Mouse (Mus musculus) heart, embryonic 14.5 days (tissue): ENCODE data around the gene Sgms2. TPM values are rescaled to one million over a fixed set of nuclear protein-coding genes. Genes with fewer than 3 reads are reported as not detected.

Experiments
- ATAC-seq: fragments of 200-750 bp; cut with Nextera tagmentation; 2 replicates; pipeline ENCODE4 v1.8.0; 2017; ENCODE audit warnings: low read depth, moderate TSS enrichment; ENCODE audit not compliant: insufficient number of reproducible peaks, insufficient read depth, low FRiP score
- H3K27ac ChIP-seq, 2 experiments: fragments of 200-500 bp in 1 of 2; fragments of 300-500 bp in 1 of 2; sonication (generic) in 1 of 2; replicated peaks in 1 of 2; 2 replicates each; pipeline ENCODE4 v1.5.1; 2012 to 2014; ENCODE audit warnings: low read depth in 2 of 2, low read length in 2 of 2, control low read depth in 1 of 2, mild to moderate bottlenecking in 1 of 2, mixed read lengths in 1 of 2; ENCODE audit not compliant: control insufficient read depth in 1 of 2, insufficient read depth in 1 of 2
- H3K27me3 ChIP-seq: fragments of 300-500 bp; sonication (generic); 2 replicates; pipeline ENCODE4 v1.6.1; 2014; ENCODE audit warnings: mild to moderate bottlenecking, low read length, control low read depth; ENCODE audit not compliant: control insufficient read depth, insufficient read depth
- H3K36me3 ChIP-seq: fragments of 300-500 bp; sonication (generic); 2 replicates; pipeline ENCODE4 v1.6.1; 2014; ENCODE audit warnings: mild to moderate bottlenecking, control low read depth, low read length, mixed read lengths; ENCODE audit not compliant: control insufficient read depth, insufficient read depth
- H3K4me1 ChIP-seq, 2 experiments: fragments of 200-500 bp in 1 of 2; fragments of 300-500 bp in 1 of 2; sonication (generic) in 1 of 2; 2 replicates each; pipeline ENCODE4 v1.6.1; 2012 to 2014; ENCODE audit warnings: low read length in 2 of 2, control low read depth in 1 of 2, mixed read lengths in 1 of 2; ENCODE audit not compliant: control insufficient read depth in 2 of 2, insufficient read depth in 2 of 2
- H3K4me2 ChIP-seq: fragments of 300-500 bp; sonication (generic); 2 replicates; pipeline ENCODE4 v1.6.1; 2014; ENCODE audit warnings: mild to moderate bottlenecking, low read length
- H3K4me3 ChIP-seq, 2 experiments: fragments of 200-500 bp in 1 of 2; fragments of 300-500 bp in 1 of 2; sonication (generic) in 1 of 2; 2 replicates each; pipeline ENCODE4 v1.5.1; 2012 to 2014; ENCODE audit warnings: low read length in 2 of 2, mild to moderate bottlenecking in 2 of 2, control low read depth in 1 of 2, low read depth in 1 of 2, moderate library complexity in 1 of 2; ENCODE audit not compliant: control insufficient read depth in 1 of 2, insufficient read depth in 1 of 2
- H3K9ac ChIP-seq: fragments of 300-500 bp; sonication (generic); 2 replicates; pipeline ENCODE4 v1.6.1; 2014; ENCODE audit warnings: mild to moderate bottlenecking, low read length
- H3K9me3 ChIP-seq: fragments of 300-500 bp; sonication (generic); 2 replicates; pipeline ENCODE4 v1.6.1; 2016; ENCODE audit warnings: low read length, control low read depth; ENCODE audit not compliant: control insufficient read depth
- WGBS: fragments of 180-500 bp; shearing (Covaris S2); extraction: QIAGEN DNeasy Blood & Tissue Kit; methylation state at CpG from one replicate; pipeline ENCODE4 v1.1.7; 2014; 5-methylcytosine and 5-hydroxymethylcytosine counted together
- polyA plus RNA-seq: library from polyadenylated mRNA; unstranded; fragments of >200 nt; fragmentation: Nextera tagmentation; extraction: Ambion mirVana; gene quantifications from 2 replicates; pipeline ENCODE4 v1.2.1, GENCODE M21; 2014

Gene Sgms2
- polyA plus RNA-seq: 0.65 and 0.92 TPM in 2 replicates

DNA sequence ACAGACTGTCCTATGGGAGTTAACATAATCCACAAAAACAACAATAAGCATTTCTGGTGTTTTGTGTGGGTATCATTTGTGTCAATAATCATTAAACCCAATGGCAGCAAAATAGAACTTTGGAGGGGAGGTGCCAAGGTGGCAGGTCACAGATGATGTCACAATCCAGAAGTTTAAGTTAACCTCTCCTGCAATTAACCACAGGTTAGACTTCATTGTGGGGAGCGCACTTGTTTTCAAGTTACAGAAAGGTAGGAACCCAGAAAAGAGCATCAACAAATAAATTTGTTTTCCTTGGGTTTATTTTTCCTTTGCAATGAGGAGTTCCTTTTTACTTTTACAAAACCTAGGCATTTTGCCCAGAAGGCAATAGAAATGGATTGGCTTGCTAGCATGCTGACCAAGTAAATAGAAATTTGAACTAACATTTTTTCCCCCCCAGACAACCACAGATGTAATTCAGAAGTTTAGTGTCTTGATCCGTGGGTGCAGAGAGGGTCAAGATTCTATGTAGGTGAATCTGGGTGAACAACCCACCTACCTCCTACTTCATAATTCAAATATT is at the start of gene Sgms2:
TSS of gene Sgms2 (minus strand) at position 51 of the 565 bp plus-strand sequence.
- Histone ChIP-seq H3K36me3 (no peaks in the 10 kb centered on the region), H3K9ac (peak within 1 kb of the TSS; percentile 76), H3K4me1 (peaks cover 4 to 5% of the 10 kb centered on the region in 2 experiments; a peak in 2 of 4 replicates), H3K9me3 (no peaks in the 10 kb centered on the region), H3K27ac (0 out of 4 replicates have a peak within 1 kb of the TSS, but pooled peaks of 1 of the 2 experiments have one; percentile 19), H3K4me2 (peak within 1 kb of the TSS; percentile 97), H3K4me3 (peak within 1 kb of the TSS; percentile 78 to 81), H3K27me3 (peaks cover 32% of the 10 kb centered on the region)
- WGBS: 89% methylated on average over 2 of the region's 2 CpGs
- ATAC-seq: no peak

DNA sequence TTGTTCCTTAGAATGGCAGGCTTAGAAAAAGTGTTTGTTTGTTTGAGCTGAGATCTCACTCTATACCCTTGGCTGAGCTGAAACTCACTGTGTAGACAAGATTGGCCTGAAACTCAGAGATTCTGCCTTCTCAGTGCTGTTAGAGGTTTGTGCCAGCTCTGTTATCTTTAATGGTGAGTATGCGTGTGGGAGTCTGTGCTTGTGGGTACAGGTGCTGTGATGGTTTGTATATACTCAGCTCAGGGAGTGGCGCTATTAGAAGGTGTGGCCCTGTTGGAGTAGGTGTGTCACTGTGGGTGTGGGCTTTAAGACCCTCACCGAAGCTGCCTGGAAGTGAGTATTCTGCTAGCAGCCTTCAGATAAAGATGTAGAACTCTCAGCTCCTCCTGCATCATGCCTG is 34.0 kb upstream of the Sgms2 start:
- no peaks in the 10 kb centered on the region for H3K36me3 ChIP-seq
- no peak overlapping the region for H3K4me3 ChIP-seq
- no peaks in the 10 kb centered on the region for H3K9me3 ChIP-seq
- H3K9ac ChIP-seq: no peak overlapping the region
- no peak overlapping the region for H3K4me2 ChIP-seq
- no peak overlapping the region for H3K27ac ChIP-seq
- 59% methylated on average over 3 of the region's 3 CpGs for WGBS
- no peak for ATAC-seq
- H3K27me3 ChIP-seq: no peaks in the 10 kb centered on the region
- H3K4me1 ChIP-seq: no peaks in the 10 kb centered on the region

DNA sequence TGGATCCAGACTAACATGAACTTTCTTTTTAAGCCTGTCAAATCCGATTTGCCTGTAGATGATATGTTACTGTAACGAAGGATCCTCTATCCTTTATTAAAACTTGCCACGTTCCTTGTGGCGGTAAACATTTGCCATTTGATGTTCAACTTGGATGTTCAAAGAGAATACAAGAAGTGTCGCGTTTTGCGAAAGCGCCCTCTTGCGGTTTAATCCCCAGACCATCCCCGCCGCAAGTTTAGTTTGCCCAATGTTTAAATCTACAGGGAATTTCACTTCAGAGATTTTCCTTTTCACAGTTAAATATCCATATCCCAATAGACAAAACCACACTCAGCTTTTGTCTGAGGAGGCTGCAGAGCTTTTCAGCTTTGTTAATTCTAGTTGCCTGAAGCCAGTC is 33.6 kb upstream of the Sgms2 start:
- H3K36me3 ChIP-seq: no peaks in the 10 kb centered on the region

DNA sequence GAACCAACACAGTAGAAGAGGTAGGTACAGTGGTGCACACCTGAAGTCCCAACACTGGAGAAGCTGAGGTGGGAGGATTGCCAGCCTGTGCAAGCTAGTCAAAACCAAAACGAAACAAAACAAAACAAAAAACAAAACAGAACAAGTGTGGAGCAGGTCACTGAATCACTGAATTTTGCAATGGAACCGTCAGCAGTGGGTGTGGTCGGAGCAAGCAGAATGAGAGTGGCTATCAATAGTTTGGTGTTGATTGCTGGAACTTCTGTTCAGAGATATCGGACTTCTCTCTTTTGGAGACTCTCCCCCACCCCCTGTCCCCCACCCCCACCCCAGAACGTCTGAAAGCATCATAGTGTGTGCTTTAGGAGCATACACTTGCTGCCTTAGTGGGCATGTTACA is 33.0 kb upstream of the Sgms2 start:
- 57% methylated on average over 5 of the region's 5 CpGs for WGBS

More for the DNA sequence above, 33.6 kb upstream of the Sgms2 start:
- Histone ChIP-seq H3K4me3 (no peak overlapping the region), H3K4me1 (no peaks in the 10 kb centered on the region), H3K9me3 (no peaks in the 10 kb centered on the region), H3K4me2 (no peak overlapping the region), H3K27me3 (no peaks in the 10 kb centered on the region), H3K9ac (no peak overlapping the region), H3K27ac (no peak overlapping the region)
- 21% methylated on average over 11 of the region's 11 CpGs for WGBS
- ATAC-seq: no peak

DNA sequence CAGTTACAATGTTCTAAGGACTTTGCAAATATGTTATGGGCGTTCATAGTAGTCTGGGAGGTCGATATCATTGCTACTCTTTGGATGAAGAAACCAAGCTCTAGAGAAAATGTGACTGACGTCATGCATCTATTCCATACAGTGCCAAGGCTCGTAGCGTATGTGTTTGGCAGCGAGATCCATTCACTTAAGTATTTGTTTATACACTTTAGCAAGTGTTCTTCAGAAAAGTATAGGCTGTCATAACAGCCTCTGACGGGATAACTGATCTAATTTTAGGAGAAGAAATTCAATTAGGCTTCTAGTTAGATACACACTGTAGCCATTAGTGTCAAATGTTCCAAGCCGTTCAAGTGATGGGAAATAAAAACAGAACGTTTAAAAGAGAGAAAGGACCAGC is 32.5 kb upstream of the Sgms2 start:
- H3K27me3 ChIP-seq: no peaks in the 10 kb centered on the region
- no peaks in the 10 kb centered on the region for H3K36me3 ChIP-seq
- no peak for ATAC-seq
- H3K9me3 ChIP-seq: no peaks in the 10 kb centered on the region
- no peak overlapping the region for H3K4me2 ChIP-seq
- no peak overlapping the region for H3K9ac ChIP-seq
- no peak overlapping the region for H3K4me3 ChIP-seq
- WGBS: 76% methylated on average over 9 of the region's 9 CpGs
- H3K27ac ChIP-seq: no peak overlapping the region
- no peaks in the 10 kb centered on the region for H3K4me1 ChIP-seq

More for the DNA sequence above, 33.0 kb upstream of the Sgms2 start:
- Histone ChIP-seq H3K4me1 (no peaks in the 10 kb centered on the region), H3K9ac (no peak overlapping the region), H3K27ac (no peak overlapping the region), H3K4me2 (no peak overlapping the region), H3K4me3 (no peak overlapping the region), H3K9me3 (no peaks in the 10 kb centered on the region), H3K27me3 (no peaks in the 10 kb centered on the region), H3K36me3 (no peaks in the 10 kb centered on the region)
- ATAC-seq: no peak

DNA sequence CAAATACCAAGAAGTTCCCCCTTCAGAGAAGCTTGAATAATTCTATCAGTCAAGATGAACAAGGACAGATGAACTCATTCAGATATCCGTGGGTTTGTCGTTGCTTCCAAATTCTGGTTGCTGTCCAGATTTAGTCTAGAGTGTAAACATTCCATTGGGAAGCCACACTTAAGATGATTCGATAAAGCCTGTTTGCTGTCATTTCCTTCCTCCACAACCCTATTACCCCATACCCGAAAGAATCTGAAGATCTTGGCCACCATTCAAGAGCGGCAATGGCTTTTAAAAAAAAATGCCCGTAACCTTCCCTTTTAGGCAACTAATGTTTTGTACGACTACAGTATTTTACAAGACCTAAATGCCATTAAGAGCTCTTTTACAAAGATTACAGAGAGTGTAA is 31.0 kb upstream of the Sgms2 start:
- H3K36me3 ChIP-seq: no peaks in the 10 kb centered on the region
- no peaks in the 10 kb centered on the region for H3K9me3 ChIP-seq
- 43% methylated on average over 7 of the region's 7 CpGs for WGBS
- H3K4me2 ChIP-seq: no peak overlapping the region
- H3K4me3 ChIP-seq: no peak overlapping the region
- H3K27me3 ChIP-seq: no peaks in the 10 kb centered on the region
- H3K27ac ChIP-seq: no peak overlapping the region
- H3K4me1 ChIP-seq: no peaks in the 10 kb centered on the region
- ATAC-seq: no peak
- H3K9ac ChIP-seq: no peak overlapping the region

DNA sequence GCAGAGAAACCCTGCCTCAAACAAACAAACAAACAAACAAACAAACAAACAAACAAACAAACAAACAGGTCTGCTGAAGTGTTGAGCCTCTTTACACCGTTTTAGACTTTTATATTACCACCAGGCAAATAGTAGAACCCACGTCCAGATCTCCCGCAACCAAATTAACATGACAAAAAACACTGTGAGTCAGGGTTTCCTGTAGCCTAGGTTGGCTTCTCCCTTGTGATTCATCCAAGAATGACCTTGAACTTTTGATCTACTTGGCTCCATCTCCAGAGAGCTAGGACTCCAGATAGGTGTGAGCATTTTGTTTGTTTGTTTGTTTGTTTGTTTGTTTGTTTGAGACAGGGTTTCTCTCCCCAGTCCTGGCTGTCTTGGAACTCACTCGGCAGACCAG is 30.0 kb upstream of the Sgms2 start:
- no peaks in the 10 kb centered on the region for H3K36me3 ChIP-seq
- no peak overlapping the region for H3K4me3 ChIP-seq
- ATAC-seq: no peak
- no peaks in the 10 kb centered on the region for H3K4me1 ChIP-seq
- H3K27ac ChIP-seq: no peak overlapping the region
- H3K9ac ChIP-seq: no peak overlapping the region
- no peak overlapping the region for H3K4me2 ChIP-seq
- WGBS: 67% methylated on average over 4 of the region's 4 CpGs
- H3K27me3 ChIP-seq: no peaks in the 10 kb centered on the region
- H3K9me3 ChIP-seq: no peaks in the 10 kb centered on the region

DNA sequence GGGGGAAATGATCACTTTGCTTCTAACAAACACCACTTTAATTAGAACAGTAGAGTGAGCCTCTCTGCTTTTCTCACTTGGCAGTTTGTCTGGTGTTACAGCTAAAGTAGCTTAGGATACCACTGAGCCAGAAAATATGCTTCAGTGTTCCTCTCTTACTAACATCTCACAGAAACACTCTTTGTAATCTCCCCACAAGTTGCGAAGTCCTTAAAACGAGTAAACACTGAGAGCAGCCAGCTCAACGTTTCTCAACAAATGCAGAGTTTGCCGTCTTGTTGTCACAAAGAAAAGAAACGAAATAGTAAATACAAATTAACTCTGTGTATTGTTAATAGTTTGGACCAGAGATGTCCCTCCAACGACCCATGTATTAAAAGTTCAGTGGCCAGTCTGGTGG is 26.5 kb upstream of the Sgms2 start:
- Histone ChIP-seq H3K4me1 (no peaks in the 10 kb centered on the region), H3K9me3 (no peaks in the 10 kb centered on the region), H3K4me3 (no peak overlapping the region), H3K9ac (no peak overlapping the region), H3K4me2 (no peak overlapping the region), H3K27me3 (no peaks in the 10 kb centered on the region), H3K36me3 (no peaks in the 10 kb centered on the region), H3K27ac (no peak overlapping the region)
- WGBS: 72% methylated on average over 6 of the region's 6 CpGs
- ATAC-seq: no peak
